Mouse (Mus musculus) liver, adult (tissue): ENCODE results near the gene Extl2.

Source experiments
- GATA4 ChIP-seq: IDR thresholded peaks from 2 replicates; pipeline ENCODE4 v1.6.1; 2014; ENCODE audit warnings: mild to moderate bottlenecking, low read length; ENCODE audit not compliant: insufficient replicate concordance

Gene Extl2

DNA sequence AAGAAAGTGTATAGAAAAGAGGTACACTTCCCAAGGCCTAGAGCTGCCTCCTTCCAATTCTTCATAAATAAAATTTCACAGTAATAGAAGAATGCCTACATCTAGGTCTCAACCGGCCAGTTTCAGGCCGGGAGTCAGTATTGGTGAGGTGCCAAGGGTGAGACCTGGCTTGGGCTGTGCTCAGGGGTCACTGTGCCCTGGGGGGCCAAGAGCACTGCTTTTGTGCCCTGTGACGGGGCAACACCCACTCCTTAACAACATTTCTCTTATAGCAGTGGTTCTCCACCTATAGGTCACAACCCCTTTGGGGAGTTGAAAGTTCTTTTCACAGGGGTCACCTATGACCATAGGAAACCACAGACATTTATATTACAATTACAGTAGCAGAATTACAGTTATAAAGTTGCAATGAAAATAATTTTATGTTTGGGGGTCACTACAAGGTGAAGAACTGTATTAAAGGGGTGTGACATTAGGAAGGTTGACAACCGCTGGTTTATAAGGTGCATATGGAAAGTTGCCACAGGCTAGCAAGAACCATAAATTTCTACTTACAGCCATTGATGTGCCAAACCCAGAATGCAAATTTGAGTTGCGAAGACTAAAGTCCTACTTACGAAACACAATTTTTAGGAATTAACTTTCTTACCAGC, 26.1 kb downstream of the Extl2 start:
- TF ChIP-seq GATA4: no peak

DNA sequence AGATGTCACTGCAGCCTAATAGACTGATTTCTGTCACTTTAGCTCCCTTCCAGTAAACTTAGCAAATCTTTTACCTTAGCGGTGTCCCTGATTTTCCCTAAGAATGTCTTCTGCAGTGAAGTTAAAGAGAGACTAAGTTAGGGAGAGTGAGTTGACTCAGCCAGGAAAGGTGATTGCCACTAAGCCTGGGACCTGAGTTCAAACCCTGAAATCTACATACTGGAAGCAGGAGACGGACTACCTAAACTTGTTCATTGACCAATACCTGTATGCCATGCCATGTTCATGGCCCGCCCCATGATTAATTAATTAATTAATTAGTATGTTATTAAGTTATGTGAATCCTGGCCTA, 26.6 kb downstream of the Extl2 start:
- no peak for TF ChIP-seq GATA4

DNA sequence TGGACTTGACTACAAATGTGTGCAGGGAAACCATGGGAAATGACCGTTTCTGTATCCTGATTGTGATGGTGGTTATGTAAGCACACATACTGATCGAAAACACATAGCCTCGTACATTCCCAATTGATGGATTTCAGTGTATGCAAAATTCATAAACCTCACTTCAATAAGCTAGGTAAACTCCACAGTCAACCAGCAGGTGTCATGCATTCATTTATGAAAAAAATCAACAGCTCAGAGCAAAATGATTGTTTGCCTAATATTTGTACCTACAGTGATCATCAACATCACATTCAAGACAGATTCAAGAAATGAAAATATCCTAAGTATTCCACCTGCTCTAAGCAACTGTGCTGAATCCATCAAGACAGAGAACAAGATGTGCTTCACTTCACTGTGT, 33.5 kb downstream of the Extl2 start:
- TF ChIP-seq GATA4: no peak

DNA sequence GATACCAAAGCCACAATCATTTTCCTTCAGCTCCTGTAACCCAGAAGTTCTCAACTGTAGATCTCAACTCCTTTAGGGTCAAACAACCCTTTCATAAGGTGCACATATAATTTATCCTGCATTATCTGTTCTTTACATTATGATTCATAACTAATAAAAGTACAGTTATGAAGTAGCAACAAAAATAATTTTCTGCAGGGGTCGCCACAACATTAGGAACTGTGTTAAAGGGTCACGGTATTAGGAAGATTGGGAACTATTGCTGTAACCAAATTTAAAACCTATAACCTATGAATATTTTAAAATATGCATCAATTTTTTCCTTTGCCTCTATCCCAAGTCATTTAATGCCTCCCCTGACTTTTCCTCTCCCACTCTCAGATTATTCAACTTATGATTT, 38.7 kb downstream of the Extl2 start:
- TF ChIP-seq GATA4: no peak

DNA sequence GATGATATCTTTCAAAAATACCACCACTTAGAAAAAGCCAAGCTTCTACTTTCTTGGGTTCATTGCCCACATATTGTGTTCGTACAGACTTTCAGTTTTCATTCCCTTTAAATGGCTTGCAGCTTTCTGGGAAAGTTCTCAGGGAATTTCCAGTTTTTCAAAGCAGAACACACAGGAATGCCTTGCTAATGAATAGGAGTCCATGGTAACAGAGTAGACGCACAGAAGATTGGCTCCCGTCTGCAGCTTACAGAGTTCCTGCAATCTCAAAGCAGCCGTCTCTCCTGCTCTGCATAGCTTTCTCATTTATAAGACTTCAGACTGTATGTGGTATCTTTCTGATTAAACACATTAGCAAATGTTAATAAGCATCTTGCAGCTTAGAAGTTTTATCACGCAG, 39.8 kb downstream of the Extl2 start:
- no peak for TF ChIP-seq GATA4

- TF ChIP-seq GATA4: no peak
These were observed 49.8 kb downstream of the Extl2 start for GRCm38 (mm10) chr3:116057078-116057477.

GRCm38 (mm10) chr3:116060320-116060719, 53.1 kb downstream of the Extl2 start:
- no peak for TF ChIP-seq GATA4

DNA sequence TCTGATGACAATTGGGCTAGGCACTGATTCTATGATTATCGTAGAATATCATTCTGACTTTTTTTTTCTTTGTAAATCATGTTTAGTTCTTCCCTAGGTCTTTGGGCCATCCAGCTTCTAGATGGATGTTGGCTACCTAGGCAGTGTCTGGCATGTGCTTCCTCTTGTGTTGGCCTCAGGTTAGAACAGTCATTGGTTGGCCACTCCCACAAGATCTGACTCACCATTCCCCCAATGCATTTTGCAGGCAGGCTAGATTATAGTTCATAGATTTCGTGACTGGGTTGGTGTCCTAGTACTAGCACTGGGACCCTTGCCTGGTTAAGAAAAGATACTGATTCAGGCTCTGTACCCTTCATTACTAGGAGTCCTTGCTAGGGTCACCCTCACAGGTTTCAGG, 54.9 kb downstream of the Extl2 start:
- TF ChIP-seq GATA4: no peak

- TF ChIP-seq GATA4: no peak
These were observed 65.3 kb downstream of the Extl2 start for GRCm38 (mm10) chr3:116072584-116072983.

DNA sequence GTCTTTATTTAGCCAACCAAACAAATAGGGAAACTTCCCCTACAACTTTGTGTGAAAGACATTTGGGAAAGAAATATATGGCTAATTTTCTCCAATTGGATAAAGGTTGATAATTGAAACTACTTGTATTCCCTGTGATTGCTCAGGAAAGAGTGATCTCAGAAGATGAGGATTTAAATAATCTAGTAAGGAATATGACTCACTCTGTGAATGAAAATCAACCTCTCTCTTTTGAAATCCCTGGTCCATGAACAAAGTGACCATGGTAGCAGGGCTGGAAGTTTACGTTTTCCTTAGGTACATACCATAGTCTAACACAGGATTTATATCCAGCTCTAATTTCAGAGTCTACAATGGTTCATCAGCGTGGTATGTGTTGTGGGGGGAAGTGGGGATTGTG, 69.5 kb downstream of the Extl2 start:
- TF ChIP-seq GATA4: no peak

DNA sequence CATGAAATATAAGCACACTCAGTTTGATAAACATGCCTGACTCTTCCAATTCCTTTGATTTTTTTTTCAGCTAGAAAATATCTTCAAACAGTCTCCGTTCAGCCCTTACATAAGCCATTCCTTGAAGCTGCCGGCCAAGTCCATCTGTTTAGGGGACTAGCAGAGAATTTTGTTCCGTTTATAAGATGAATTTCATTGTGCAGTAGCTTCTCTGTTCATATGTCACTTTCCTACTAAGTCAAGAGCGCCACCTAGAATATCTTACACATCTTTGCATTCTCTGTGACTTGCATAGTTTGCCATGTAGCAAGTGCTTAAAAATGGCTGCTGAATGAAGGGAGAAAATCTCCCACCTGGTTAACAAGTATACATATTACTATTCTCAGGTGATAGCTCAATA, 71.2 kb downstream of the Extl2 start:
- TF ChIP-seq GATA4: no peak
